Mouse (Mus musculus): ENCODE data around the gene Ppan. TPM values are rescaled to one million over a fixed set of nuclear protein-coding genes. Genes with fewer than 3 reads are reported as not detected.

The Ppan gene
- polyA plus RNA-seq, 1 experiment from 2014 or later, result 99.2 TPM

DNA sequence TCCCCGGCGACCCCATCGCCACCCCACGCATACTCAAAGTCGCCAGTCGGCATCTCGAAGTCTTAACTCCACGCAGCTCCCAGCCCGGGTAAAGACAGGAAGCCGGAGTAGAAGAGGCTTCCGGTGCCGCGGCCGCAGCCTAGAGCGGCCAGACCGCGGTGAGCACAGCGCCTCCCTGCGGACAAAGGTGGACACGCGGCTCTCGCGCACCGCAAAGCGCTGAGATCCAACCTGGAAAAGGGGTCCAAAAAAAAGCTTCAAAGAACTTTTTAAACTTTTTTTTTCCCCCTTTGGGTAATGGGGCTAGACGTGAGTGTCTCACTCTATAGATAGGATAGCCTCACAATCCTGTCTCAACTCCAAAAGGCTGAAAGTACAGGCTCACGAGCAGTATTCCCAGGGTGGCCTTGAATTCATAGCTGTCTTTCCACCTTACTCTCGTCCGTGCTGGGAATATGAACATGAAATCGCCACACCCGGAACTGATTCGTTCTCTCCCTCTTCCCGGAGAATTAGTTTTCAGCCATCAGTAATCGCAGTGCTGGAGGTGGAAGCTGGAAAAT, 10.6 kb downstream of the Ppan start, which contains the start of gene Eif3g:
Gene Eif3g (minus strand): TSS at position 113 of the 563 bp plus-strand sequence.
- peak within 1 kb of the TSS; percentile 99 for H3K4me3 ChIP-seq
- no peaks in the 10 kb centered on the region for H3K9me3 ChIP-seq
- no peaks in the 10 kb centered on the region for H3K27me3 ChIP-seq (replicated peaks; ENCODE audit: low read depth, poor library complexity, severe bottlenecking)
- H3K36me3 ChIP-seq (replicated peaks), result peaks cover 42% of the 10 kb centered on the region
- peak within 1 kb of the TSS; percentile 90 for H3K27ac ChIP-seq (replicated peaks)
- peaks cover 21% of the 10 kb centered on the region for H3K4me1 ChIP-seq
- 6% methylated on average over 34 of the region's 34 CpGs for WGBS
- DNase-seq (ENCODE audit: low spot score), result peak; percentile 89

GRCm38 (mm10) chr9:20901466-20902173, 13.6 kb downstream of the Ppan start:
- no peak for DNase-seq (ENCODE audit: low spot score)
- H3K4me3 ChIP-seq, result no peak overlapping the region
- 0 out of 2 replicates have a peak overlapping the region, but pooled peaks have one; percentile 30 for H3K27ac ChIP-seq (replicated peaks)
- WGBS, result 20% methylated on average over 13 of the region's 13 CpGs
- no peaks in the 10 kb centered on the region for H3K9me3 ChIP-seq
- no peaks in the 10 kb centered on the region for H3K27me3 ChIP-seq (replicated peaks; ENCODE audit: low read depth, poor library complexity, severe bottlenecking)
- peaks cover 21% of the 10 kb centered on the region for H3K4me1 ChIP-seq
- peaks cover 42% of the 10 kb centered on the region for H3K36me3 ChIP-seq (replicated peaks)

GRCm38 (mm10) chr9:20902174-20902491, 14.2 kb downstream of the Ppan start:
- Histone ChIP-seq H3K27ac (replicated peaks) (0 out of 2 replicates have a peak overlapping the region, but pooled peaks have one; percentile 30), H3K4me1 (peaks cover 16% of the 10 kb centered on the region), H3K4me3 (no peak overlapping the region), H3K9me3 (no peaks in the 10 kb centered on the region), H3K27me3 (replicated peaks; ENCODE audit: low read depth, poor library complexity, severe bottlenecking) (no peaks in the 10 kb centered on the region), H3K36me3 (replicated peaks) (peaks cover 42% of the 10 kb centered on the region)
- 49% methylated on average over 6 of the region's 6 CpGs for WGBS
- DNase-seq (ENCODE audit: low spot score), result no peak

- H3K4me3 ChIP-seq, result no peak overlapping the region
- no peaks in the 10 kb centered on the region for H3K9me3 ChIP-seq
- H3K27ac ChIP-seq (replicated peaks), result no peak overlapping the region
- no peaks in the 10 kb centered on the region for H3K4me1 ChIP-seq
- WGBS, result 94% methylated on average over 9 of the region's 9 CpGs
- no peak for DNase-seq (ENCODE audit: low spot score)
- no peaks in the 10 kb centered on the region for H3K27me3 ChIP-seq (replicated peaks; ENCODE audit: low read depth, poor library complexity, severe bottlenecking)
- H3K36me3 ChIP-seq (replicated peaks), result peaks cover 100% of the 10 kb centered on the region
Observed at GRCm38 (mm10) chr9:20909948-20910347, 22.0 kb downstream of the Ppan start.

- WGBS, result 82% methylated on average over 4 of the region's 4 CpGs
- H3K4me3 ChIP-seq, result no peak overlapping the region
- no peaks in the 10 kb centered on the region for H3K27me3 ChIP-seq (replicated peaks; ENCODE audit: low read depth, poor library complexity, severe bottlenecking)
- peaks cover 100% of the 10 kb centered on the region for H3K36me3 ChIP-seq (replicated peaks)
- no peak overlapping the region for H3K27ac ChIP-seq (replicated peaks)
- no peak for DNase-seq (ENCODE audit: low spot score)
- no peaks in the 10 kb centered on the region for H3K4me1 ChIP-seq
- no peaks in the 10 kb centered on the region for H3K9me3 ChIP-seq
Observed at GRCm38 (mm10) chr9:20916160-20916559, 28.2 kb downstream of the Ppan start.

- Histone ChIP-seq H3K36me3 (replicated peaks) (peaks cover 100% of the 10 kb centered on the region), H3K27ac (replicated peaks) (no peak overlapping the region), H3K27me3 (replicated peaks; ENCODE audit: low read depth, poor library complexity, severe bottlenecking) (no peaks in the 10 kb centered on the region), H3K4me3 (no peak overlapping the region), H3K4me1 (no peaks in the 10 kb centered on the region), H3K9me3 (no peaks in the 10 kb centered on the region)
- DNase-seq (ENCODE audit: low spot score), result no peak
- WGBS, result 88% methylated on average over 3 of the region's 3 CpGs
Observed at GRCm38 (mm10) chr9:20923258-20923657, 35.3 kb downstream of the Ppan start.

Small RNA genes lying within 50 kb of the gene (microRNA-seq; reads per million reads assigned to microRNA genes)
- gene Mir7081, result 1.5 reads per million

Other genes with a start within 250 kb of the Ppan start
- gene Ubl5, start 245.3 kb upstream of the Ppan start, polyA plus RNA-seq (2016; fragmentation: Nextera tagmentation; extraction: Ambion mirVana), result 356 and 365 TPM in 2 replicates
- 18.7 and 18.9 TPM in 2 replicates for gene Fbxl12, start 243.4 kb upstream of the Ppan start, polyA plus RNA-seq (2016; fragmentation: Nextera tagmentation; extraction: Ambion mirVana)
- gene Pin1, start 236.1 kb upstream of the Ppan start, polyA plus RNA-seq (2016; fragmentation: Nextera tagmentation; extraction: Ambion mirVana), result 82.2 and 87.9 TPM in 2 replicates
- gene Olfm2, start 141.8 kb upstream of the Ppan start, polyA plus RNA-seq (2016; fragmentation: Nextera tagmentation; extraction: Ambion mirVana), result 13.1 and 20.1 TPM in 2 replicates
- 0.39 and 0.60 TPM in 2 replicates for gene Col5a3, start 73.1 kb upstream of the Ppan start, polyA plus RNA-seq (2016; fragmentation: Nextera tagmentation; extraction: Ambion mirVana)
- gene Rdh8, start 69.7 kb upstream of the Ppan start, polyA plus RNA-seq (2016; fragmentation: Nextera tagmentation; extraction: Ambion mirVana), result not detected in 2 replicates
- 1.1 and 2.2 TPM in 2 replicates for gene A230050P20Rik, start 19.5 kb upstream of the Ppan start, polyA plus RNA-seq (2016; fragmentation: Nextera tagmentation; extraction: Ambion mirVana)
- gene Angptl6, start 8.4 kb upstream of the Ppan start, polyA plus RNA-seq (2016; fragmentation: Nextera tagmentation; extraction: Ambion mirVana), result 3.2 and 3.3 TPM in 2 replicates
- 411 and 431 TPM in 2 replicates for gene Eif3g, start 10.4 kb downstream of the Ppan start, polyA plus RNA-seq (2016; fragmentation: Nextera tagmentation; extraction: Ambion mirVana)
- gene Dnmt1, start 71.7 kb downstream of the Ppan start, polyA plus RNA-seq (2016; fragmentation: Nextera tagmentation; extraction: Ambion mirVana), result 168 and 176 TPM in 2 replicates
- gene S1pr2, start 88.6 kb downstream of the Ppan start, polyA plus RNA-seq (2016; fragmentation: Nextera tagmentation; extraction: Ambion mirVana), result 38.2 and 42.8 TPM in 2 replicates
- 154 and 161 TPM in 2 replicates for gene Mrpl4, start 114.6 kb downstream of the Ppan start, polyA plus RNA-seq (2016; fragmentation: Nextera tagmentation; extraction: Ambion mirVana)
- gene Icam1, start 127.8 kb downstream of the Ppan start, polyA plus RNA-seq (2016; fragmentation: Nextera tagmentation; extraction: Ambion mirVana), result 5.9 and 6.0 TPM in 2 replicates
- 3.8 and 5.1 TPM in 2 replicates for gene Icam4, start 141.2 kb downstream of the Ppan start, polyA plus RNA-seq (2016; fragmentation: Nextera tagmentation; extraction: Ambion mirVana)
- gene Icam5, start 143.9 kb downstream of the Ppan start, polyA plus RNA-seq (2016; fragmentation: Nextera tagmentation; extraction: Ambion mirVana), result not detected in 2 replicates
- 0.70 and 1.8 TPM in 2 replicates for gene Zglp1, start 178.9 kb downstream of the Ppan start, polyA plus RNA-seq (2016; fragmentation: Nextera tagmentation; extraction: Ambion mirVana)
- gene Gm49373, start 184.9 kb downstream of the Ppan start, polyA plus RNA-seq (2016; fragmentation: Nextera tagmentation; extraction: Ambion mirVana), result 0.42 and 1.4 TPM in 2 replicates
- gene Fdx1l, start 185.4 kb downstream of the Ppan start, polyA plus RNA-seq (2016; fragmentation: Nextera tagmentation; extraction: Ambion mirVana), result 62.6 and 64.0 TPM in 2 replicates
- gene Gm38431, start 203.8 kb downstream of the Ppan start, polyA plus RNA-seq (2016; fragmentation: Nextera tagmentation; extraction: Ambion mirVana), result 3.5 and 4.5 TPM in 2 replicates
- gene Raver1, start 203.8 kb downstream of the Ppan start, polyA plus RNA-seq (2016; fragmentation: Nextera tagmentation; extraction: Ambion mirVana), result 98.1 and 106 TPM in 2 replicates
- 14.8 and 16.1 TPM in 2 replicates for gene Tyk2, start 243.1 kb downstream of the Ppan start, polyA plus RNA-seq (2016; fragmentation: Nextera tagmentation; extraction: Ambion mirVana)

All from embryonic facial prominence, embryonic 10.5 days (tissue).